Mouse (Mus musculus) lung, postnatal 0 days (tissue): ENCODE data around the gene Spred2.

Source experiments
- CTCF ChIP-seq: IDR thresholded peaks from 2 replicates; pipeline ENCODE4 v1.5.1; 2016; ENCODE audit warnings: antibody characterized with exemption, mild to moderate bottlenecking
- EP300 ChIP-seq: IDR thresholded peaks from 2 replicates; pipeline ENCODE4 v1.6.1; 2016; ENCODE audit warnings: antibody characterized with exemption, mild to moderate bottlenecking, control low read depth

DNA sequence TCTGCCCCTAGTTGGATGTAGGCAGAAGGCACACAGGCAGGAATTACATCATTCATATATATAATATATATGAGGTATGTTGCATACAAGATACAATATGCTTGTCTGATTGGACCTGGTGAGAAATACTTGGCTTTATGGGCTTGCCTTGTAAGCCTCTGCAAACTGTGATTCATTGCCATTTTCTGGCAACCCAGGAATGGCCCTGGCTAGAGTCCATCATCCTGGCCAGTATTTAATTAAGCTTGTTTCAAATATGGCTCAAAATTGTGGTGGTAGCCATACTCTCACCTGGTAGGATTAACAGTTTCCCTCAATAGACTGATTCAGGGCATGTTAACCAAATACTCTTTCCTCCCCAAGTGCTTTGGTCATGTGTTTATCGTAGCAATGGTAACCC is 141.9 kb downstream of the Spred2 start:
- TF ChIP-seq CTCF, result no peak
- no peak for TF ChIP-seq EP300
